Mouse (Mus musculus) WW6 (cell line): ENCODE results near the gene Sdk1.
"Not testable (repeated sequence)": the region's sequence is repeated elsewhere in the genome, so short reads cannot be mapped to it uniquely, and the experiment has no call there.

Experiments
- DNase-seq: peaks from one replicate; pipeline ENCODE4 v3.0.0-alpha.2; 2013; ENCODE audit warnings: low read depth, low spot score

Gene Sdk1

GRCm38 (mm10) chr5:141633271-141633670 is 392.0 kb downstream of the Sdk1 start:
- DNase-seq: no peak

DNA sequence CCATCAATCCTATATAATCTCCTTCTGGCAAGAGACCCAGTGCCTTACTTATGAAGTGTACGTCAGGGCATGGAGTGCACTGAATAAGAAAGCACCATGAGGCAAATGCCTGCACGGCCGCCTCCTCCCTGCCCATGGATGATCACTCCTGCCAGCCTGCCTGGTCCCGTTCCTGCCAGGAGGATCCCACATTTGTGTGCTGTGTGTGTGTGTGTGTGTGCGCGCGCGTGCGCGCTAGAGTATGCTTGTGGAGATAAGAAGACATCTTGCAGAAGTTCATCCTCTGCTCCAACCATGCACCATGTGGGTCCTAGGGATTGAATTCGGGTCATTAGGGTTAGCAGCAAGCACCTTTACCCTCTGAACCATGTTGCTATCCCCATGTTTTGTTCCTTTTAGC is 395.1 kb downstream of the Sdk1 start:
- DNase-seq: no peak

DNA sequence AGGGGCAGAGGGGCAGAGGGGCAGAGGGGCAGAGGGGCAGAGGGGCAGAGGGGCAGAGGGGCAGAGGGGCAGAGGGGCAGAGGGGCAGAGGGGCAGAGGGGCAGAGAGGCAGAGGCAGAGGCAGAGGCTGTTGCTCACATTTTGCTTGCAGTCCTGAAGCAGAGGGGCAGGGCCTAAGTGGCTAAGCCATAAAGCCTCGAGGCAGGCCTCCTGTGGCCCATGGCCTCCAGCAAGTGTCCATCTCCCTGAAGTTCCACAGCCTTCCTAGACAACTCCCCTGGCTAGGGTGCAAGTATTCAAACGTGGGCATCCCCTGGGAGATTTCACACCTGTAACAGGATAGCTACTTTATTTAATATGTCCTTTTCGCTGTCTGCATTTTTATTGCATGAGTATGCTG is 395.8 kb downstream of the Sdk1 start:
- DNase-seq: not testable (repeated sequence)

DNA sequence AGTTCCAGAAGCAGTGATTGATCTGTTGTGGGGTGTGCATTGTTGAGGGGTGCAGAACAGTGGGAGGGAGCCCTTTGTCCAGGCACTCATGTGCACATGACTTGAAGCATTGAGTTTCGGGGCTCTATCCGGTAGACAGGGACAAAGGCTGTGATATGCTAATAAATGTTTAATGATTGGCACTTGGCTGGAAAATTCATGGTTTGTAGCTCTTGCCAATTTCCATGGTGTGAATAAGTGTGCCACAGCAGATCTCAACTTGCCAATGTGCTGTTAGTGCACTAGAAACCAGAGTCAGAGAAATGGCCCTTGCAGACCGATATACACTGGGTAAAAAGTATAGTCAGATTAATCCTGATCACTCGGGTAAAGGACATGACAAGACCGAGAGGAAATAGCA is 404.4 kb downstream of the Sdk1 start:
- no peak for DNase-seq

DNA sequence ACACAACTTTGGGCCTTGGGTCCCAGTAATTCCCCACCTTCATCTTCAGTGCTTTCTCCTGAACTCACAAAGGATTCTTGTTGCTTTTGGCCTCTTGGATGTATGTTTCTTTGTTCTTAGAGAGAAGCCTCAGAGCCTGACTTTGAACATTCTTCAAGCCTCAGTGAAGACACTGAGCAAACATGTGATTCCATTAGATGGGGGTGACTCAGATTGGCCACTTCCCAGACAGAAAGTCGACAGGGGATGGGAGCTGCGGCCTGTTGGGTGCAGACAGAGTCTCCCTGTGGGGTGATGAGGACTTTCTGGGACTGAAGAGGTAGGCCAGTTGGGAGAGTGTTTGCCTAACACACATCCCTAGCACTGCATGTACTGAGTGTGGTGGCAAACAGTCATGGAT is 405.3 kb downstream of the Sdk1 start:
- DNase-seq: no peak

GRCm38 (mm10) chr5:141649831-141650375 is 408.6 kb downstream of the Sdk1 start:
- DNase-seq: no peak

- no peak for DNase-seq
Observed at GRCm38 (mm10) chr5:141651690-141652377, 410.5 kb downstream of the Sdk1 start.

- no peak for DNase-seq
Observed at GRCm38 (mm10) chr5:141676371-141676770, 435.1 kb downstream of the Sdk1 start.

- no peak for DNase-seq
Observed at GRCm38 (mm10) chr5:141677034-141677433, 435.7 kb downstream of the Sdk1 start.

GRCm38 (mm10) chr5:141677841-141678240 is 436.6 kb downstream of the Sdk1 start:
- DNase-seq: no peak

DNA sequence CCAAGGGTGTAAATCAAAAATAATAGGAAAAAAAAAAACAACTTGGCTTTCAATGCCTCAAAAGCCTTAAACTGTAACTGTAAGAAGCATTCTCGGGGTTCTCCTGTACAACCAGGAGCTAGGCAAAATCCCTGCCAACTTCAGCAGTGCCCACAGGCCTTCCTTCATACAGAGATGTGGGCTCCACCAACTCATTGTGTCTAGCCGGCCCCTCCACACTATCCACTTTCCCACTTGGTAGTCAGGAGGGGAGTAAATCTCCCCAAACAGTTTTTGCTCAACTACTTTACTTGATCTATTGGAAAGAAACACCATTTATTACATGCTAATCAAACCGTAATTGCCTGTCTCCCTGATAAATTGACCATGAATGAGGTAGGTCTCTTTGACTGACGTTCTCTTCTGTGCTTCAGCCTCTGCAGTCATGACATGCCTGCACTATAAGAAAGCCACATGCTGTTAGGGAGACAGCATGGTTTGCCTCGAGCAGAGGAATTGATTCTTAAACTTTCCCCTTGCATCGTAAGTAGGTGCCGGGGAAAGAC is 445.7 kb downstream of the Sdk1 start:
- DNase-seq: no peak

GRCm38 (mm10) chr5:141689442-141690105 is 448.3 kb downstream of the Sdk1 start:
- DNase-seq: no peak

DNA sequence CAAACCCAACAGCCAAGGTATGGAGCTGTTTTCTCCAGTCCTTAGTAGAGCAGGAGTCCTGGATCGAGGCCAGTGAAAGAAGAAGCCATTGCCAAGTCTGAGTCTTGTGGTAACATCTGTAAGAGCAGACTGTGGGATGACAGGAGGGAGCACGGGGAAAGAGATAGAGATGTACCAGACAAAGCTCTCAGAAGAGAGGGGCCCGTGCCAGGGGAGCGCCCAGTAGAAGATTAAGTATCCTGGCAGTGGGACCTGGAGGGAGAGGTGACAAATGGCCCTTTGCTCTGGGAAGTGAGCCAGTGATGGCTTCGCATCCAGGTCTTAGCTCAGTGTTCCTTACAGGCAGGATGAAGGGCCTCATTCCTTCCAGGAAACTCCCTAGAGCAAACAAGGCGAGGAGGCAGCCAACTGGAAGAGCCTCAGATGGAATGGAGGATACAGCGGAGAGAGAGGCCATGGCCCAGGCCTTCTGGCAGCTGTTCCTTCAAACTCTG is 450.2 kb downstream of the Sdk1 start:
- no peak for DNase-seq

- DNase-seq: no peak
Observed at GRCm38 (mm10) chr5:141693716-141694115, 452.4 kb downstream of the Sdk1 start.

DNA sequence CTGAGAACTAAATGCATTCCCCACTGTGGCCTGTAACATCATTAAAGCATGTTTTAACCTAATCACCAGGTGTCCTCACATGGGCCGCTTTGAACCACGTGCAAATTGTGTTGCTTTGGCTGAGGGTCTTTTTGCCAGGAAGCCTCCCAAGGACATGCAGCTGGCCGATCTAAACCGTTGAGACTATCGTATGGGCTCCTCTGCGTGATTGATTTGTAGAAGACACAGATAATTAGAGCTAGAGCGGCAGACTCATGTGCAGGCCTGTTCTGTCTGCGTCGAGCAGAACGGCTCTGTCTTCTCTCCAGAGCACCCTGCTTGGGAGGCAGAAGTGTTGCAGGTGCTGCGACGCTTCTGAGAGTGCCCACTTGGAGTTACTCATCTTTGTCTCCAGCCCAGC is 453.6 kb downstream of the Sdk1 start:
- DNase-seq: no peak

DNA sequence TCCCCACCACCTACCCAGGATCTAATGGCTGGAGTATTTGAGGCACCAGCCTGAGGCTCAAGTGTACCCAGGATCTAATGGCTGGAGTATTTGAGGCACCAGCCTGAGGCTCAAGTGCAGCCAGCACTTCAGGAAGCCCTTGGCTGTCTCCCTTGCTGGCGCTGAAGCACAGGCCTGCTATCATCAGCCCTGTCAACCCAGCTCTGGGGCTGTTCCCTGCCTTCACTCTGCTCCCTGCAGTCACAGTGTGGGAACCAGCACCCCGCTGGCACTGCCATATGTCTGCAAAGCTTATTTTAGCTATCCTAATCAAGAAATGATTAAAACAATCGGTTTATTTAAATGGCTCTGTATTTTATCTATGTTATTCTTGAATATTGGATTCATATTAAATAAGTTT is 457.1 kb downstream of the Sdk1 start:
- DNase-seq: no peak

DNA sequence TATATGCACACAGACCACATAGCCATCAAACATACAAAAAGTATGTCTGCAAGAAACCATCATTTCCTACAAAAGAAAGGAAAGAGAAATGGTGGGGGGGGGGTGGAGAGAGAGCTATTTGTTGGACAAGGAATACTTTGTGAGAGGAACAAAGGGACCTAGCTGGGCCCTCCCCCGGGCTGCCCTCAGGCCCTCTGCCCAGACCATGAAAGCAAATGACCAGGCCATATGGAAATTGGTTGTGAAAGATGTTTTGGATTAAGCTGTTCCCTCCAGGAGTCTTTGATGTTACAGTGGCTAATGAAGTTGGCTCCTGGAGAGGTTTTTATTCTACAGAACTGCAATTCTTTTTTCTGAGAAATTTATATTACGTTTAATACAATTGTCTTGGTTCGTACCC is 479.5 kb downstream of the Sdk1 start:
- no peak for DNase-seq

GRCm38 (mm10) chr5:141727968-141728367 is 486.7 kb downstream of the Sdk1 start:
- no peak for DNase-seq

- DNase-seq: no peak
Observed at GRCm38 (mm10) chr5:141730006-141730405, 488.7 kb downstream of the Sdk1 start.

DNA sequence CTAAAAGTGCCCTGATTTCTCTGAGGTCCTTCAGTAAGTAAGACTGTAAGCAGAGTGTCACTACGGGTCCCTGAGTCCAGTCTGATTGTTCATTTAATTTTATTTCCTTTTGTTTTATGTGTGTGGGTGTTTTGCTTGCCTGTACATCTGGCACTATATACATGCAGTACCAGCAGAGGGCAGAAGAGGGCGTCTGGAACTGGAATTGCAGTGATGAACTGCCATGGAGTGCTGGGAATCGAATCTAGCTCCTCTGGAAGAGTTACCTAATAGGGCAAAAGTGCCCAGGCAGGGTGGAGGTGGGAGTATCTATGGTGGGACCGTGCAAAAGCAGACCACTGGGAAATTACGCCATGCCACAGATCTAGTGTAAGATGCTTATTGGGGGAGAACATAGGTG is 497.4 kb downstream of the Sdk1 start:
- DNase-seq: no peak

GRCm38 (mm10) chr5:141748793-141749192 is 507.5 kb downstream of the Sdk1 start:
- no peak for DNase-seq

DNA sequence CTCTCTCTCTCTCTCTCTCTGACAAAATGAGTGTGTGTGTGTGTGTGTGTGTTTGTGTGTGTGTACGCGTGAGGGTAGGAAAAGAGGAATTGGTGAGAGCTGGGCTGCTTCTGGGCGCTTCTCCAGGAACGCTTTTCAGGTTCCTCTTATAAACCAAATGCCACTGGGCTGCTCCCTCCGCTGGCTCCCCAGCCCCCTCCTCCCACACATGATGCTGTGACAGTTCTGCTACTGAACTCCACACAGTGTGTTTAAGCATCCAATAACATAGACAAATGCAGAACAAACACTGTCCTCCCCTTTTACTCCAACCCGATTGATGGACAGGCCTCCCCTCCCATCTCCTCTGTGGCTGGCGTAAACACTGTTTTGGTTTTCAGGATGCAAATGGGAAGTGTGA is 513.0 kb downstream of the Sdk1 start:
- no peak for DNase-seq

- DNase-seq: no peak
Observed at GRCm38 (mm10) chr5:141758885-141759284, 517.6 kb downstream of the Sdk1 start.
